Mouse (Mus musculus) lung, postnatal 36 days (tissue): Measurements from ENCODE around the gene Tbkbp1.

Source experiments
- DNase-seq: peaks from one replicate; pipeline ENCODE4 v3.0.0; 2022; ENCODE audit warnings: mixed read lengths

Gene Tbkbp1

DNA sequence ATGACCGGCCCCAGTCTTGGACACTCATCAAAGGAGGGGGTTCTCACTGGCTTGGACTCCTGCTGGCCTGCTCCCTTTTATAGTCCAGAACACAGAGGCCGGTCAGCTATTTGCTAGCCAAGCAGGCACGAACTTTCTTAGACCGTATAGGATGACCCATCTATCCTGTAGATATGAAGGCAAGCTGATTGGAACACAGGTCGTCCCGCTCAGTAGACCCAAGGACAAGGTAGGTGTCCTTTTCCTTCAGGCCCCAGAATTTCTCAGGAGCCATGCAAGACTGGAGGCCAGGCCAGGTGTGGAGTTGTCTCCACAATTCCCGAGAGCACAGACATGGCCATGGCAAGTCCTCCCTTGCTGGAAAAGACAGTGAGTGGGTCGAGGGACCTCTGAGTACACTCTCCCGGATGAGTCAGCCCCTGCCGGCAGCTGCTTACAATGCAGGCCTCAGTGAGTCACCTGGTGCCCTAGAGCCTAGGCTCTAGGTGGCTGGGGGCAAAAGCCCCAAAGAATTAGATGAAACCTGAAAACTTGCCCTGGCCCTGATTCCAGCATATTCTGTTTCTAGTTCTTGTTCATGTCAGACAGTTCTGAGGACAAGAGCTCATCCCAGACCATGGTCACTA lies 1.5 kb upstream of the Tbkbp1 start:
- DNase-seq, result no peak

GRCm38 (mm10) chr11:97152023-97152426 lies 730 bp upstream of the Tbkbp1 start:
- DNase-seq, result peak; percentile 59

- DNase-seq, result peak; percentile 76
Measured at GRCm38 (mm10) chr11:97150411-97151330, 624 bp downstream of the Tbkbp1 start.

- DNase-seq, result peak; percentile 94
Measured at GRCm38 (mm10) chr11:97149995-97150410, 1.3 kb downstream of the Tbkbp1 start.

GRCm38 (mm10) chr11:97149026-97149425 lies 2.3 kb downstream of the Tbkbp1 start:
- DNase-seq, result no peak

GRCm38 (mm10) chr11:97148591-97148990 lies 2.7 kb downstream of the Tbkbp1 start:
- DNase-seq, result no peak

- no peak for DNase-seq
Measured at GRCm38 (mm10) chr11:97147333-97147732, 4.0 kb downstream of the Tbkbp1 start.

DNA sequence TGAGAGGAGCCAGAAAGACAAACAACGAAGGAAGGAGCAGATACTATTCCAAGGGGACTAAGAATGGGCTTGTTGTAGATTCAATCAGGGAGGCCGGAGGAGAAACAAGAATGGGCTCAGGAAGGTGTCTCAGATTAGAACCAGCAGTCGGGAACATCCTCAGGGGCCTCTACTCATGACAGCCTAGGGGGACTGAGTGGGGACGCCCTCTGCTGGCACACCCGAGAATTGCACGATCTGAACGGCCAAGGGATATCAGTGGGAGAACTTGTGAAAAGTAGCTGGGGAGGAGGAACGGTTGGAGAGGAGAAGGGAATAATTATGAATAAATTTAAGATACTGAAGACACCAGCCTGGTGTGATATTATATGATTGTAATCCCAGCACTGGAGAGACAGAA lies 4.6 kb downstream of the Tbkbp1 start:
- peak; percentile 89 for DNase-seq

DNA sequence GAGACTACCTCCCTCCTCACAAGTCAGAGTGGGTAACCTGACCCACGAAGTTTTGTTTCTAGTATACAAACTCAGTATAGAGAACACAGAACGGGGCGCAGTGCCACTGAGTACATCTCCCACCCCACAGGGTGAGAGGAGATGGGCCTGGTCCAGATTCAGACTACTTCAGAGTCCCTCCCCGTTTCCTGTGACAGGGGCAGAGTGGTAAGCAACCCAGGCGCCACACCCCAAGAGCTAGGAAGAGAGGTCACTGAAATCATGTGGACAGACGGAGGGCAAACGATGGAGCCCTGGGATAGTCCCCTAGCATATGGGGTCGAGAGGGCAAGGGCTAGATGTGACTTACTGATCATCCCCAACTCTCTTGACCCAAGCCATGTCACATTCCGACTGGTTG lies 5.3 kb downstream of the Tbkbp1 start:
- DNase-seq, result peak; percentile 38

DNA sequence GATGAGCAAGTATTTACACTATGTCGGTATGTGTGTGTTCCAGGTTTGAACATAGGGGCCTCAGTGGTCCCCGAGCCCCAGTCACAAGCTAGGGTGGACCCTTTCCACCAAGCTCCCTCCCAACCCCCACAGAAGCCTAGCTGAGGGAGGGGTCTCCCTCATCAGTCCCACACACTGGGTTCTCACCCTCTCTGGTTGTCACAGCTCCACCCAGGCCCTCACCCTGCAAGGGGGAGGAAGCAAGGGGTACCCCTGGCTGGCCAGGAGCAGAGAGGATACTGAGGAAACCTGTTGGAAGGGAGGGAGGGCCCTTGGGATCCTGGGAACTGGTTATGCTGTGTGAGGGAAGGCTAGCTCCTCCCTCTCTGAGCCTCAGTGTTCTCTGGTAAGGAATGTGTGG lies 6.0 kb downstream of the Tbkbp1 start:
- DNase-seq, result no peak

GRCm38 (mm10) chr11:97143196-97143900 lies 7.9 kb downstream of the Tbkbp1 start:
- no peak for DNase-seq

DNA sequence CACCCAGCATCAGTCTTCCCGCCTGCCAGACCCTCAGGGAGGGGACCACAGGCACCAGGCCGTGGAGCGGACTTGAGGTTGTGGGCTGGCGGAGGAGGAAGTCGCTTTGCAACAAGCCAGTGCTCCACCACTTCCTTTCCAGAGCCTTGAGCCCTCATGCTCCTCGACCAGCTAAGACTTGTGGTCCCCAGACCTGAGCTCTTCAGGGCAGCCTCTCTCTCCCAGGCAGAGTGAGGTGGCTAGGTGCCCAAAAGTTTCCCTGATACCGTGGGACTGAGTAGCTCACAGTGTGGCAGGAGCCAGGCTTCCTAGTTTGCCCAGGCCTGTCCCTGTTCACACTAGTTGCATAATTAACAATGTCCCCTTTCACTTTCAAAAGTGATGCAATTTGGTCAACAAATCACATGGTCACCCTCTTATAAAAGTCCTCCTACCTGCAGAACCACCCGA lies 9.1 kb downstream of the Tbkbp1 start:
- DNase-seq, result peak; percentile 80

DNA sequence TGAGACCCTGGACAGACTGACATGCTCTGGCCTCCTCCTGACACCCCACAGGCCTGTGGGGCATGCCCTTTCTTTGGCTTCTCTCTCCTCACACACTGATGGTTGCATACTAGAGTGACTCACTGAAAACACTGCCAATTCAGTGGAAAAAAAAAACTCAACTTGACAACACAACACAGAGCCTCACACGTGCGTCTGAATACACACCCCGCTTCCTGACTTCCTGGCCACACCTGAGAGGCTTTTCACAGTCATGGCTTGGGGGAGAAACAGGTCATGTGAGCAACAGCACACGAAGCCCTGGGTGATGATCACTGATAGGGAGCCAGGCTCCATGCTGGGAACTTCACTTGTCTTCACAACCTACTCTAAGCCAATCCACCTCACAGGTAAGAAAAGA lies 10.5 kb downstream of the Tbkbp1 start:
- no peak for DNase-seq

- DNase-seq, result no peak
Measured at GRCm38 (mm10) chr11:97139256-97139655, 12.0 kb downstream of the Tbkbp1 start.

DNA sequence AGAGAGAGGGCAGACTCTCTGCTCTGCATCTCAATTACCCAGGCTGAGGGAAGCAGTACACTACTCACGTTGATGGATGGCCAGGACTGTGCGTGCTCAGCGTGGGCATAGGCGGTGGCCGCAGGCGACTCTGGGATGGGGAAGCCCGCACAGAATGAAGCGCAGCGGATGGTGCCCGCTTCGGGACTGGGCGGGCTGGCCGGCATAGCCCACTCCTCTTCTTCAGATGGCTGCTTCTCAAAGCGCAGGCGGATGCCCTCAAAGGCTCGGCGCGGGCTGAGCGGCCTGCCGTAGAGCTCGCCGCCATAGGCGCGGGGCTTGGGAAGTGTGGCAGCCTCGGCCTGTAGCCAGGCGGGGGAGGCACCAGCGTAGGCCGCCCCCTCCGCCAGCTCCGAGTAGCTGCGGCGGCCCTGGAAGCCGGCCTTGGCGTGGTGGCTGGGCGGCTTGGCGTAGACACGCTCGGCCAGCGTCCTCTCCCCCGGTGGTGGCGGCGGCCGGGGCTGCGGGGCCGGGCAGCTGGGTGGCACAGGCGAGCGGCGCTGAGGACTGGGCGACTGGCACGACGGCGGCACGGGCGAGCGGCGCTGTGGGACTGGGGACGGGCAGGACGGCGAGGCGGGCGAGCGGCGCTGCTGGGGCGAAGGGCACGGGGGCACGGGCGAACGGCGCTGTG lies 12.6 kb downstream of the Tbkbp1 start:
- DNase-seq, result no peak

- DNase-seq, result no peak
Measured at GRCm38 (mm10) chr11:97133270-97133669, 18.0 kb downstream of the Tbkbp1 start.

- DNase-seq, result no peak
Measured at GRCm38 (mm10) chr11:97132185-97132584, 19.1 kb downstream of the Tbkbp1 start.

DNA sequence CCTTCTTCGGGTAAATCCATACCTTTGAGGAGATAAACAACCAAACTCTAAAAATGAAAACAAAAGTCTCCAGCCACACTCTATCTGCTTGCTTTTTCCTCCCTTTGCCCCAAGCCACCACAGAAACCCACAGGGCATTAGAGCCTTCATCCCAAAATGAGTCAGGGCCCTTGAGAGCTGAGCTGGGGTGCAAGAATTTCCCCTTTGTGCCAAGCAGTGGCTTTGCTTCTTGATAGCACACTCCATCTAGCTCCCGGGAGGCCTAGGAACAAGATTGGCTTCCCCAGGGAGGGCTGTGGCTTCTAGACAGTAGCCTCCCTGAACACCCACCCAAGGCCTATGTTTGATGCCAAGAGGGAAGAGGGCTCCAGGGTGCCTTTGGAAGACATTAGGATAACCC lies 19.6 kb downstream of the Tbkbp1 start:
- no peak for DNase-seq

DNA sequence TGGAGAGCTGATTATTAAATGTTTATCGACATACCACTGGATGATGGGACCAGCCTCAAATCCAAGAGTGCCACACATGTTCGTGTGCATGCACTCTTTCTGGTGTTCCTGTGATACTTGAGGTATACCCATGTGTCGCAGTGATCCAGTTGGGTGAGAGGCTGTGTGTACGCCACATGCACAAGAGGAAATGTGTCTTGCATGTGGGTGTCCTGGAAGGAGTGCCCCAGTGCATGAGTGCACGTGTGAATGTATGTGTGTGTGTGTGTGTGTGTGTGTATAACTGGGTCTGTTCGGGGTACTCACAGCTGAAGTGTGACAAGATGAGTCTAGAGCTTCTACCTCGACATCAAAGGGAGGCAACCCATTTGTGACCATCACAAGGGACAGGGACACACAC lies 21.0 kb downstream of the Tbkbp1 start:
- no peak for DNase-seq

DNA sequence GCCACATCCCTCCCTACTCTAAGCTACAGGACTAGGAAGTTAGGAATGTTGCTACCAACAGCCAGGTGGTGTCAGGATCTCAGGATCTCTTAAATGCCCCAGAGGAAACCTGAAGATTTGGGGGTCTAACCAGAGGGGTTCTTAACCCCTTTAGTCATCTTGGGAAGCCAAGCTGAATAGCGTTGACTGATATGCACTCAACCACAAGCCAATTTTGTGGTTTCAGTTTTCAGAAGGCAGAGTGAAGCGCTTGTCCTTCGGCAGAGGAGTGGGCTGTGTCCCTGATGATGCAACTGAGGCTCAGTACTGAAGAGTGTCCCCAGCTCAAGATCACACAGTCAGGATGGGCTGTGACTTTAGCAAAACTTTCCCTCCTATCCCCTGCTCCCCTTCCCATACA lies 22.3 kb downstream of the Tbkbp1 start:
- DNase-seq, result no peak

DNA sequence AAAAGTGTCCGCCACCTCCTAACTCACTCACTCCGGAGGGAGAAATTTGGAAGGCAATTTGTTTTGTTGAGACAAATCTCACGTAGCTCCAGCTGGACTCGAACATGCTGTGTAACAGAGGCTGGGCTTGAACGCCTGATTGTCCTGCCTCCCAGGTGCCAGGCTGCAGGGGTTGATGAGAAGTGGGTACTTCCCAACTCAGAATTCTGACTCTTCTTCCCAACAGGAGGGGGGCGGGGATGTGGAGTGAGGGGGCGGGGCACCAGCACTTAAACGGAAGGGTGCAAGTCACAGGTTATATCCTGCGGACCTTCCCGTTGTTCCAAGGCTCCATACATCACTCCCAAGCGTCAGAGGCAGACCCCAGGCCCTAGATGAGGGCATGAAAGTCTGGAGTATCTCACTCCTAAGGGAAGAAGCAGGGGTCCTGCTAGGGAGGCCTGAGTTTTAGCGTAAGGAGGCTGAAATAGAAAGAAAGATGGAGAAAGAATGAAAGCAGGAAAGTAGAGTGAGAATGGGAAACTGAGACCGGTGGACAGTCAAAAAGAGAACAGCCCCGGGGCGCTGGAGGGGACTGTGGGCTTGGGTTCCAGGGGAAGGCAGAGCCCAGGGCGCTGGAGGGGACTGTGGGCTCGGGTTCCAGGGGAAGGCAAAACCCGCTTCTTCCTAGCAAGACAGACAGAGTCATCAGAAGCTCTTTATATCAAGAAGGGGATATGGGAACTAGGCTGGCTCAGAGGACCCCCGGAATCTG lies 23.6 kb downstream of the Tbkbp1 start:
- DNase-seq, result no peak
